Mouse (Mus musculus) forelimb bud, embryonic 11.5 days (tissue): ENCODE data around the gene Olfr56.

ENCODE experiments used
- DNase-seq: peaks from one replicate; pipeline ENCODE4 v3.0.0-alpha.2; 2012; ENCODE audit warnings: low read depth, low spot score

The Olfr56 gene

GRCm38 (mm10) chr11:49091171-49091570 lies 112.5 kb downstream of the Olfr56 start:
- DNase-seq, result no peak

DNA sequence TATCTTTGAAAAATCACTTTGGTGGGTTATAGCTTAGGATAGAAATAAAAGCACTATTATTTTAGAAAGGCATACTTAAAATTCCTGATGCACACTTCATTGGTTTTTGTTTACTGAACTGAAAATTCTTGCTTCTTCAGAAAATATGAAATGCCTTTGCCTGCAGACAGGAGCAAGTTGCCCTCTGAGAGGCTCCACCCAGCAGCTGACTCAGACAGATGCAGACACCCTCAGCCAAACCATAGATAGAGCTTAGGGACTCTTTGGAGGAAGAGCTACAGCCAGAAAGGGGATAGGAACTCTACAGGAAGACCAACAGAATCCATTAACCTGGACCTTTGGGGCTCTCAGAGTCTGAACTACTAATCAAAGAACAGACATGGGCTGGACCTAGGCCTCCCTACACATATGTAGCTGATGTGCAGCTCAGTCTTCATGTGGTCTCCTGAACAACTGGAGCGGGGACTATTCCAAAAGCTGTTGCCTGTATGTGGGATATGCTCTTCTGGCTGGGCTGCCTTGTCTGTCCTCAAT lies 113.4 kb downstream of the Olfr56 start:
- DNase-seq, result no peak

DNA sequence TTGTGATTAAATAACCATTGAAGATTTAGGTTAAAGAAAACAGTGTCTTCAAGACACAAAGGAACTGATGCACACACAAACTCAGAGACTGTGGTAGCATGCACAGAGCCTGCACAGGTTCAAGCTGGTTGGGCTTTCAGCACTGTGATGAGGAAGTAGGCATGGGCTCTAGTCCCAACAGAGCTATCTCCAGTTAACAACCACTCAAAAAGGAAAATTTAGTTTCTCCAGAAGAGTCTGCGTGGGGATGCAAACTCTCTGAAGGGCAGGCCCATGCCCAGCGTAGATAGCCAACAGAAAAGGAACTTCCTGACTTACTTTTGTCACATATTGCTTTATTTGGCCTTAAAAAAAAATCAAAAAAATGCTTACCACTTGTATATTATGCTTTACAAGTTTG lies 114.1 kb downstream of the Olfr56 start:
- DNase-seq, result no peak

GRCm38 (mm10) chr11:49093861-49094660 lies 115.4 kb downstream of the Olfr56 start:
- DNase-seq, result no peak

DNA sequence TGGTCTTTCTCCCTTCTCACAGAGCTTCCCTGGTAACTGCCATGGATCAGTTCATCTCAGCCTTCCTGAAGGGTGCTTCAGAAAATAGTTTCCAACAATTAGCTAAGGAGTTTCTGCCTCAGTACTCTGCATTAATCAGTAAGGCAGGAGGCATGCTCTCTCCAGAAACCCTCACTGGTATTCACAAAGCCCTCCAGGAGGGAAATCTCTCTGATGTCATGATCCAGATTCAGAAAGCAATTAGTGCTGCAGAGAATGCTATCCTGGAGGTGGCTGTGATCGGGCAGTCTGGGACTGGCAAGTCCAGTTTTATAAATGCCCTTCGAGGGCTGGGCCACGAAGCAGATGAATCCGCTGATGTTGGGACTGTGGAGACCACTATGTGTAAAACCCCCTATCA lies 116.7 kb downstream of the Olfr56 start:
- no peak for DNase-seq

DNA sequence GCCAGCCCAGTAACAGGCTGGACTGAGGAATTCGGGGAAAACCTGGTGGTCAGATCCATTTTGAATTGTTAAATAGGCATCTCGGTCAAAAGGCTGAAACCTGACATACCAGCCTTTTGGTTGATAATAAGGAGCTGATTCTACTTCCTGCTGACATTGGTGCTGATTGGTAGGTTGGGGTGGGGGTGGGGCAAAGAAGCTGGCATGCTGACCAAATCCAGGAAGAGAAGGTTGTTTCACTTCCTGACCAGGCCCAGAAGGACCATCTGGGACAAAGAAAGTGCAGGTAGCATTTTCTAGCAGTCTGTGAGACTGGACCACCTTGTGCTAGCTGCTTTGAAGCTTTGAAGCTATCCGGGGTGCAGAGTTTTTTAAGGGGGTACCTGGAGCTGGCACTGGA lies 121.7 kb downstream of the Olfr56 start:
- no peak for DNase-seq

GRCm38 (mm10) chr11:49101500-49101899 lies 122.8 kb downstream of the Olfr56 start:
- DNase-seq, result no peak

- DNase-seq, result peak; percentile 86
Observed at GRCm38 (mm10) chr11:49103047-49103693, 124.5 kb downstream of the Olfr56 start.

DNA sequence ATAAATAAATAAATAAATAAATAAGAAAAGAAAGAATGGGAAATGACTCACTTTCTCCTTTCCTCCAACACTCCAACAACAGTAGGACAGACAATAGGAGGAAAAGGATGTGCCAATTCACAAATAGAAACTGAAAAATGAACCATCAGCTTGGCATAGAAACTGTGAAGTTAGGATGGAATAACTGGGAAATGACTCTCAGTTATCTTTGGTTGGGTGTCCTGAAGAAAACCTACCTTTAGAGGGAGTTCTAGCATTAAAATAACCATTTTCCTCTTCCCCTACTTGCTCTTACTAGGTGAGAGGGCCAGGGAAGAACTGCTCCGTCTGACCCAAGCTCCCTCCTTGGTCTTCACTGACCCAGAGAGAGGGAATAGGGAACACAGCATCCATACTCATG lies 127.1 kb downstream of the Olfr56 start:
- DNase-seq, result no peak

DNA sequence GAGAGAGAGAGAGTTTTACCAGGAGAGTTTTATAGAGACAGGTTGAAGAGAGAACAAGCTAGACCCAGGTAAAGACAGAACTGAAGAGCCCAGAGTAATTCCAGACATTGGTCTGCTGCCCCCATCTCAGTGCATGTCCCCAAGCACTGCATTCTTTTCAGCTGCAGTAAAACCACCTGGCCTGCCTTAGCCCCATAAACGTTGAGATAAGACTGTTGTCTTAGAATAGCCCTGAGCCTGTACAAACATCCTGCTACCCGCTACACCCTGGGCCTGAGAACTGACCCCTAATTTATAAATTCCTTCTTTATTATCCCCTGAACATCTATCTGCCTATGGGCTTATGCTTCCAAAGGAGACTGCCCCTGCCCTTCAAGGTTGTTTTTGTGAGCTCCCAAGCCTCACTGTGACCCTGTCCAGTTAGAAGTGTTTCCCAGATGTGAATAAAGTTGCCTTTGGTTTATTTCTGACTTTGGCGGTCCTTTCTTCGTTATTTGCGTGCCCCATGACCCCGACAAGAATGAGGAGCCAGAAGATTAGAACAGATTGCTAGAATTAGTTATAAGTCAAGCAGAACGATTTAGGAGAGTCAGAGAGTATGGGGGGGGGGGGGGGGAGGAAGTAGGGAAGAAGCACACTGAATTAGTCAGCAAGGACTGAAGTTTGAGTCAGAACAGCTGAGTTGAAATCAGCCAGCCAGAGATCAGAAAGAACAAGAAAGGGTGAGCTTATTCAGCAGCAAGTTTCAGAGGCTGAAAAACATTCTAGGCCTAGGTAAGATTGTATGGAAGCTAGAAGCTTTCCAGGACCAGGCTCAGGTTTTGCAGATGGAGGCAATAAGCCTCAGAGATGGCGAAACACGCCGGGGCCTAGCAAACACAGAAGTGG lies 129.2 kb downstream of the Olfr56 start:
- DNase-seq, result no peak

GRCm38 (mm10) chr11:49108833-49109232 lies 130.1 kb downstream of the Olfr56 start:
- DNase-seq, result peak; percentile 30

GRCm38 (mm10) chr11:49111000-49111399 lies 132.3 kb downstream of the Olfr56 start:
- DNase-seq, result no peak

DNA sequence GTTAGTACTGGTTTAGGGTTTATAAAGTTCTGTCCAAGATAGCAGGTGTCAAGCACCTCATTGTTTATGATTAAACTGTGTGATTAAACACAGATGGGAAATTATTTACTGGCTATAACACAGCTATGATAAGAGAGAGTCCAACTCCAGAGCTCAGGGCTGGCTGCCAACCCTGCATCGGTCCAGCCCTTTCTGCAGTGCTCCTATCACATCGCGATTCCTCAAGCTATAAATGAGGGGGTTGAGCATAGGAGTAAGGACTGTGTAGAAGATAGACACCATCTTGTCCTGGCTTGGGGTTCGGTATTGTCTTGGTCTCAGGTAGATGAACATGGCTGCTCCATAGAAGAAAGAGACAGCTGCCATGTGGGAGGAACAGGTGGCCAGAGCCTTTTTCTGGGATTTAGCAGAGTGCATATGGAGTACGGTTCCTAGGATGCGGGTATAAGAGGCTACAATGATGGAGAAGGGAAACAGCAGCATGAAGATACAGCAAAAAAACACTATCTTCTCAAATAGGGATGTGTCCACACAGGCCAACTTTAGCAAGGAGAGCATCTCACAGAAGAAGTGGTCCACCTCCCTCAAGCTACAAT lies 134.0 kb downstream of the Olfr56 start:
- no peak for DNase-seq

DNA sequence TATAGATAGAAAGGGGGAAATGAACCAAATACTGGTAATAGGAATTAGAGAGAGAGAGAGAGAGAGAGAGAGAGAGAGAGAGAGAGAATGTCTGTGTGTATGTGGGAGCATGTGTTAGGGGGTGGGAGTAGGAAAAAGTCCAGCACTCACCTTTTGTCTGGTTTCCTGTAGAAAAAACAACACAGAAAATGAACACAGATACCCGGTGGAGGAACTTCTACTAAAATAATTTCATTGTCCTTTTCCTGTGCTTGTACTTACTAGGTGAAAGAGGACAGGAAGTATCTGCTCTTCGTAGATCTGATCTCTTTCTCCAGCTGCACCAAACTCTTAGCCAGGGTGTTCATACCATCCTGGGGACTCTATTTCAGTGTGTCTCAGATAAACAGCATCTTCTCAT lies 135.5 kb downstream of the Olfr56 start:
- no peak for DNase-seq

GRCm38 (mm10) chr11:49114774-49115173 lies 136.1 kb downstream of the Olfr56 start, which contains the start of gene Olfr1396:
Olfr1396 (minus strand) TSS chr11:49114874.
- no peak for DNase-seq

DNA sequence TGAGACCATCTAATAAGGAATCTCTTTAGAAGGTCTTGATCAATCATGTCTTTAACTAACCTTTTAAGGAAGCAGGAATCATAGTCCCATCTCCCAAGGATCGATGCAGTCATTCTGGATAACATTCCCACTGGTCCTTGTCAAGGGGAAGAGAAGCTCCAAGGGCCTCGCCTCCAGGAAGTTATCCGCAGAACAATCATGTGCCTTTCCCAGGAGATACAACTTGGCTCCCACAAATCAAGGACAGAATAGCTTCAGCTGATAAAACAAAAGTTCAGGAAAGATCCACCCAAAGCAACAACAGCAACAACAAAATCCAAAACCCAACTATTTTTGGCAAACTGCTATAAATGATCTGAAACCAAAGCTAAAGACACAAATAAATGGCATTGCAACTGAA lies 140.9 kb downstream of the Olfr56 start:
- no peak for DNase-seq

DNA sequence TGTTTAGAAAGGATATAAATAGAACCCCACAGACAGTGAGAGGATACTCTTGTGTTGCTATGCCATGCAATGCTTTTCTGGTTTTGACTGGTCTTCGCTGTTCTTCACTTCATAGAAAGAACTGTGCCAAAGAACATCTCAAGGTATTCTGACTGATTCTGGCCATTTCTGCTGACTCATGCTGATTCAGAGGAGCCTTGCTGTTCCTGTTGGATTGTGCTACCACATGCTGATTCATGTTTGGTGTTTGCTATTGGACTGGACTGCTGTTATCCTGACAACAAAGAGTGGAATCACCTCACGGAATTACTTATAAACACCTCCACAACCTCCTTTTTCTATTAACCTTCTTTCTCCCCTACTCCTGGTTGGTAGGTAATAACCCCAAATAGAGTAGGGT lies 145.5 kb downstream of the Olfr56 start:
- no peak for DNase-seq

- DNase-seq, result no peak
Observed at GRCm38 (mm10) chr11:49141974-49142373, 163.3 kb downstream of the Olfr56 start, which contains the start of gene Olfr1395. Olfr1395 (plus strand) TSS chr11:49142274.

GRCm38 (mm10) chr11:49154077-49154476 lies 175.4 kb downstream of the Olfr56 start, which contains the start of gene Olfr1394:
Olfr1394 (plus strand) TSS chr11:49154377.
- DNase-seq, result no peak

- DNase-seq, result no peak
Observed at GRCm38 (mm10) chr11:49156821-49157814, 178.4 kb downstream of the Olfr56 start.
